Mouse (Mus musculus): ENCODE measurements around the gene Fhl1. TPM values are rescaled to one million over a fixed set of nuclear protein-coding genes. Genes with fewer than 3 reads are reported as not detected.

Gene Fhl1
- polyA plus RNA-seq, 1 experiment from 2014 or later, result 139 TPM

DNA sequence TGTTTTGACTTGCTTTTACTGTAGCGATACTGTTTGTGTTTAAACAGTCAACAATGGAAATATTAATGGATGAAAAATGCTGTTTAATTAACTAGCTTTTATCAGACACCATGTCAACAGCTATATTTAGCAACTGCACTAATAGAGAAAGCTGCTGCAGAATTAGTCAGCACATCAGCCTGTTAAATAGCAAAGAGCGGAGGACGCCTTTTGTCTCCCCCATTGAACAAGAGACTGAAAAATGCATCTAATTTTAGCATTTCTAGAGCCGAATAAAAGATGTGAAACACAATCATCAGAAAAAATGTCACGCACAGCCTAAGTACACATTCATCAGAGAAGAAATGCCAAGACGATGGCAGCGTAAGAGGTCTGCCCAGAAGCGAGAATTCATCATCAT is 9.0 kb upstream of the Fhl1 start:
- no peak overlapping the region for H3K4me2 ChIP-seq
- ATAC-seq (ENCODE audit: low read depth), result no peak
- H3K27ac ChIP-seq (replicated peaks), result no peak overlapping the region
- H3K4me1 ChIP-seq (replicated peaks), result no peaks in the 10 kb centered on the region
- H3K27me3 ChIP-seq, result no peaks in the 10 kb centered on the region
- H3K9me3 ChIP-seq, result no peaks in the 10 kb centered on the region
- no peak overlapping the region for H3K4me3 ChIP-seq
- no peak overlapping the region for H3K9ac ChIP-seq
- 71% methylated on average over 8 of the region's 8 CpGs for WGBS
- no peaks in the 10 kb centered on the region for H3K36me3 ChIP-seq

DNA sequence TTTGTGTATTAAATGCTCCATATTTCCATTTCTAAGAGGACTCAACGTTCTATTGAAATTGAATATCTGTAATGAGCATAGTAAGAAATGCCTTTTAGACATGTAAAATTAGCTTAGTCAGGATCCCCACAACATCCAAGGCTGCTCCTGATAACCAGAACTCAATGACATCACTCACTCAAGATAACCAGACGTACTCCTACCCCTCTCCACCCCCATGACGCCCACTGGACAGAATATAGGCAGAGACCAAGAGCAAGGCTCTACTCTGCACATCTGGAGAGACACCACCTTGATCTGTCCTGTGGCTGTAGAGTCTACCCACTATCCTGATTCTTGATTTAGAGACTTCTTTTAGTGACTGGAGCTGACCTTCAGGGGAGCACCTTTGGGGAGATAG is 3.1 kb upstream of the Fhl1 start:
- no peak overlapping the region for H3K9ac ChIP-seq
- H3K9me3 ChIP-seq, result no peaks in the 10 kb centered on the region
- H3K27ac ChIP-seq (replicated peaks), result no peak overlapping the region
- no peak for ATAC-seq (ENCODE audit: low read depth)
- H3K4me2 ChIP-seq, result no peak overlapping the region
- no peaks in the 10 kb centered on the region for H3K27me3 ChIP-seq
- WGBS, result 82% methylated on average over 3 of the region's 3 CpGs
- H3K36me3 ChIP-seq, result no peaks in the 10 kb centered on the region
- H3K4me3 ChIP-seq, result no peak overlapping the region
- H3K4me1 ChIP-seq (replicated peaks), result 0 out of 2 replicates have a peak, but pooled peaks cover 5% of the 10 kb centered on the region

DNA sequence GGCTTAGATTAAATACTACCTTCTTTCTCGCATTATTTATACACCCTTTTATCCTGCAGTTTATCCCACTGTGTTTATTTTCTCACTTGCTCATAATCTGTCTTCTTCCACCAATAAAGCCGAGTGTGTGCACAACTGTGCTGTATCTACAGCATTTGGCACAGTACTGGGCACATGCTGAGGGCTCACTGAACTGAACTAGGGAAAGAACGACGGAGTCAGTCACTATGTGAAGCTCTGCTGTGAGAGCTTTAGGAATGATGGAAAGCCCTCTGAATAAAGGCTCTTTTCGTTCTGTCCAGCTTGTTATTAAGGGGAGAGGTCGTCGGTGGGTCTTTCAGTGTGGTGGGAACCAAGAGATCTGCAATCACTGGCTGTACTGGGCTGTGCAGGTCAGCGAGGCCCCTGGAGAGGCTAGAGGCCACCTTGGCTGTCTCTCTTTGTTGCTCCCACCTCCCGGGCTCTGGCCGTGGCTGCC is 720 bp upstream of the Fhl1 start:
- Histone ChIP-seq H3K27ac (replicated peaks) (peak overlapping the region; percentile 86), H3K4me1 (replicated peaks) (0 out of 2 replicates have a peak, but pooled peaks cover 5% of the 10 kb centered on the region), H3K4me2 (peak overlapping the region; percentile 57), H3K36me3 (no peaks in the 10 kb centered on the region), H3K9ac (peak overlapping the region; percentile 80), H3K9me3 (no peaks in the 10 kb centered on the region), H3K4me3 (peak overlapping the region; percentile 57), H3K27me3 (no peaks in the 10 kb centered on the region)
- peak; percentile 58 for ATAC-seq (ENCODE audit: low read depth)
- WGBS, result 15% methylated on average over 10 of the region's 10 CpGs

DNA sequence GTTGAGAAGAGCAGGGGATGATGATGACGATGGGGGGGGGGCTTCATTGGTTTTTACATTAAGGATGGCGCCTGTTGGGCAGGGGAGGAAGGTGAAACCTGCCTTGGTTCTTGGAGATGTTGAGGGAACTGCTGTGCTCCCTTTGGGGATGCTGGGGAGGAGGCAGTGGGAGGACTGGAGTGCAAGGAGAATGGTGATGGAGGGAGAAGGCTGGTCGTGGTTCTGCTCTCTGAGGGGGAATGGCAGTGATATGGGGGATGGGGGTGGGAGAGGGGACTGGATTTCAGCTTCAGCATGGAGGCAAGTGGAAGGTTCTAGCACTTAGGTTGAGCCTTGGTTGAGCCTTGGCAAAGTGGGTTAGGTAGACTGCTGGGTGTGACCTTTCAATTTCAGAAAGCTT is 814 bp downstream of the Fhl1 start:
- no peaks in the 10 kb centered on the region for H3K36me3 ChIP-seq
- H3K9ac ChIP-seq, result peak overlapping the region; percentile 80
- no peaks in the 10 kb centered on the region for H3K27me3 ChIP-seq
- WGBS, result 16% methylated on average over 3 of the region's 3 CpGs
- ATAC-seq (ENCODE audit: low read depth), result no peak
- H3K4me3 ChIP-seq, result peak overlapping the region; percentile 57
- H3K4me2 ChIP-seq, result peak overlapping the region; percentile 57
- H3K4me1 ChIP-seq (replicated peaks), result 0 out of 2 replicates have a peak, but pooled peaks cover 5% of the 10 kb centered on the region
- H3K27ac ChIP-seq (replicated peaks), result peak overlapping the region; percentile 86; the same call in 1 of the 2 replicates
- H3K9me3 ChIP-seq, result no peaks in the 10 kb centered on the region

DNA sequence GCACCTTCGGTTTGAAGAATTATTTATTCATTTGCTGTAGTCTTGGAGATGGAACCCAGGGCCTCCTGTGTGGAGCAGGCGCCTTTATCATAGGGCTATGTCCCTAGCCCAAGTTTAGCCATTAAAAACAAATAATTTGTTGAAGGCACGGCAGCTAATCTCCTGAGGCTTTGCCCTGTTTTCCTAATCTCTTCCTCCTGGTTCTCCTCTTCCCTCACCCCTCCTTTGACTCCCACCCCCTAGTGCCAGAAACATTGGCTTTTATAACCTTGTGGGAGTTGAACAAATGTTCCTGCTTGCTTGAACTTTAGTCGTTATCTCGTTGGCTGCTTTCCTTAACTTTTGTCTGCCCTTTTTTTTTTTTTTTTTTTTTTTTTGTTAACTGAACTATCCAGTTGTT is 2.8 kb downstream of the Fhl1 start:
- WGBS, result 17% methylated on average over 5 of the region's 5 CpGs
- H3K36me3 ChIP-seq, result no peaks in the 10 kb centered on the region
- no peak overlapping the region for H3K4me3 ChIP-seq
- no peak overlapping the region for H3K9ac ChIP-seq
- no peaks in the 10 kb centered on the region for H3K9me3 ChIP-seq
- no peak for ATAC-seq (ENCODE audit: low read depth)
- 0 out of 2 replicates have a peak, but pooled peaks cover 5% of the 10 kb centered on the region for H3K4me1 ChIP-seq (replicated peaks)
- H3K4me2 ChIP-seq, result peak overlapping the region; percentile 22; the same call in 1 of the 2 replicates
- H3K27me3 ChIP-seq, result no peaks in the 10 kb centered on the region
- no peak overlapping the region for H3K27ac ChIP-seq (replicated peaks)

DNA sequence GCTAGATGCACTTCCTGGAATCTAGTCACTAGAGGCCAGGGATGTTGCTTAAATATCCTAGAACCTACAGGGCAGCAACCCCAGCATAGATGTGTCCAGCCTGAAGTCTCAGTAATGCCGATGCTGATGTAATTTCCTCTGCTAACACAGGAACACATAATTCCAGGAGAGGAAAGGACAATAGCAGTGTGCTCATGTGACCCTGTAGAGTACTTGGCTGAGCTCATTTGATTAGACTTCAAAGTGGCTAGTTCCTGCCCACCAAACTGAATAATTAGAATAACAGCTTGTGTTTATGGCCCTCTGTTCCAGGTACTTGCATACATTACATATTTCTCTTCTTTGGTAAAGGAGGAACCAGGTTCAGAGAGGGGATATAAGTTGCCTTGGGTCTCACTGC is 4.6 kb downstream of the Fhl1 start:
- H3K27ac ChIP-seq (replicated peaks), result no peak overlapping the region
- 18% methylated on average over 1 of the region's 1 CpGs for WGBS
- H3K4me2 ChIP-seq, result no peak overlapping the region
- H3K36me3 ChIP-seq, result no peaks in the 10 kb centered on the region
- no peak overlapping the region for H3K4me3 ChIP-seq
- H3K27me3 ChIP-seq, result no peaks in the 10 kb centered on the region
- H3K9me3 ChIP-seq, result no peaks in the 10 kb centered on the region
- no peak for ATAC-seq (ENCODE audit: low read depth)
- no peaks in the 10 kb centered on the region for H3K4me1 ChIP-seq (replicated peaks)
- H3K9ac ChIP-seq, result no peak overlapping the region

DNA sequence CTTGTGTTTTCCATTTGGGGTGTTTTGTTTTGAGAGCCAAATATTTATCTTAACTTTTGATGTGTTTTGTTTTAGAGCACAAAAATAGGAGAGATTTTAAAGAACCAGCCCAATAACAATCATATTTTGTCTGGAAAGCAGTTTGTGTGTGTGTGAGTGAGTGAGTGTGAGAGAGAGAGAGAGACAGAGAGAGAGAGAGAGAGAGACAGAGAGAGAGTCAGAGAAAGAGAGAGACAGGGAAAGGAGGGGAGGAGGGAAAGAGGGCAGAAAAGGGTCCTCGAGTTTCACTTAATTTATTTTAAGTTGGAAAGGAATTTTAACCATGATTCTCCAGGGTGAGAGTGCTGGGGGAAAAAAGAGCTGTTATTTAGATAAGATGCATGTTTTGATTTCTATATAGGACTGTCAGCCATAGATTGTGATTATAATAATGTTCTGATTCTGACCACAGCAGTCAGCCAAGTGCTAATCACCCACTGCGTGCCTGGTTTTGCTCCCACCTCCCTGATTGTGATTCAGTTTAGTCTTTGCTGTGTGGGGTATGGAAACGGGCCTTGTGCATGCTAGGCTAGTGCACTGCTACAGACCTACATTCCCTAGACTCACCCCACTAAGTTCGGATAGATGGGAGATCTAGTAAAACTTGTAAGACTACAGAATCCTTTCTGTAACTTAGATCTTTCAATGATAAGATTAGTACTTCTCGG is 6.4 kb downstream of the Fhl1 start:
- Histone ChIP-seq H3K9ac (no peak overlapping the region), H3K9me3 (no peaks in the 10 kb centered on the region), H3K4me2 (no peak overlapping the region), H3K27ac (replicated peaks) (no peak overlapping the region), H3K27me3 (no peaks in the 10 kb centered on the region), H3K4me1 (replicated peaks) (0 out of 2 replicates have a peak, but pooled peaks cover 4% of the 10 kb centered on the region), H3K36me3 (no peaks in the 10 kb centered on the region), H3K4me3 (no peak overlapping the region)
- 76% methylated on average over 5 of the region's 5 CpGs for WGBS
- no peak for ATAC-seq (ENCODE audit: low read depth)

DNA sequence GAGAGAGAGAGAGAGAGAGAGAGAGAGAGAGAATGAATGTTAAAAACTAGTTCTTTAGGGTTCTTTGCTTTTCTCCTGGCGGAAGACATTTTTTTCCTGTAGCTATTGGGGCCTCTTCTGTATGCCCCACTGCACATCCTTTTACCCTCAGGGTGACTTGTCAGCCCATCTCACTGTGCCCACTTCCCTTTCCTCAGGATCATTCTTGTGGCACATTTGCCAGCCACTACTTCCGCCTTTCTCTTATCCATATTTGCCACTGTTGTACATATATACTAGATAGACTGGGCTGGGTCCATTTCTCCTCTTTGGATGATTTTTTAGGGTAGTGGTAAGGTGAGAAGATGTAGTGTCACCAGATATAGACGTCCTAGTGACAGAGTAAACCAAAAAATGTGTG is 9.8 kb downstream of the Fhl1 start:
- Histone ChIP-seq H3K9me3 (no peaks in the 10 kb centered on the region), H3K27me3 (no peaks in the 10 kb centered on the region), H3K4me2 (no peak overlapping the region), H3K4me3 (no peak overlapping the region), H3K9ac (no peak overlapping the region), H3K36me3 (no peaks in the 10 kb centered on the region), H3K4me1 (replicated peaks) (0 out of 2 replicates have a peak, but pooled peaks cover 4% of the 10 kb centered on the region), H3K27ac (replicated peaks) (no peak overlapping the region)
- ATAC-seq (ENCODE audit: low read depth), result no peak
- 76% methylated on average over 3 of the region's 3 CpGs for WGBS

DNA sequence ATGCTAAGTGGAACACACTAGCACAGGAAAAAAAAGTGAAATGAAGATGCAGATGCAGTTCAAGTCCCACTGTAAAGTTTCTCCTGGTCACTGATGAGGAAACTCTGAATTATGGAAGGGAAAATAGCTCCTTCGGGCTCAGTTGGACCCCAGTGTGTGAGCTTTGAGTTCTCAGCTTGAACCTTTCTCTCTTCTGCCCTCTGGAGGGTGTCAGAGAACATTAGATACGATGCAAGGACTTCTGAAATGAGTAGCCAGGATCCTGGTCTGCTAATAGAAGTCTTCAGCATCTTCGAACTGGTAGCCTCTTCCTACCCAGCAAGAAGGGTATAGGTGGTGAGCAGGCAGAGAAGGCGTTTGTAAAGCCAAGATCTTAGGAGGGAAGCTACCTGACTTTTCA is 19.9 kb downstream of the Fhl1 start:
- Histone ChIP-seq H3K9ac (no peak overlapping the region), H3K27ac (replicated peaks) (no peak overlapping the region), H3K27me3 (no peaks in the 10 kb centered on the region), H3K9me3 (no peaks in the 10 kb centered on the region), H3K4me2 (no peak overlapping the region), H3K4me3 (no peak overlapping the region), H3K36me3 (no peaks in the 10 kb centered on the region), H3K4me1 (replicated peaks) (no peaks in the 10 kb centered on the region)
- ATAC-seq (ENCODE audit: low read depth), result no peak
- 60% methylated on average over 4 of the region's 4 CpGs for WGBS

DNA sequence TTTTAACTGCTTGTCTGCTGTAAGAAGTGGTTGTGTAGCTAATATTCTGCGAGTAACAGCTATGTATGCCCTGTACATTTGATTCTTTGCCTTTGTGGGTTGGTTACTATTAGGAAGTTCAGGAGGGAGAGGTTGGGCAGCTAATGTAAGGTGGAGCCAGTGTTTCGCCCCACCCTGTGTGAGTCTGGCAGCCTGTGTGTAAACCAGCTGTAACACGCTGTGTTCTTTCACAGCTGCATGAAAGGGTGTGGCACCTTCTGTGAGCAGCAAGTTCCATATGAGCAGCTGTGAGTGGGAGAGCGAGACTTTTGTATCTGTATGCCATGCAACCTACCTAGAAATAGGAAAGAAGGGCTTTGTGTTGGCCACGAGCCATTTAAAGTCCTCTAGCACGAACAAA is 20.6 kb downstream of the Fhl1 start:
- no peak overlapping the region for H3K4me3 ChIP-seq

DNA sequence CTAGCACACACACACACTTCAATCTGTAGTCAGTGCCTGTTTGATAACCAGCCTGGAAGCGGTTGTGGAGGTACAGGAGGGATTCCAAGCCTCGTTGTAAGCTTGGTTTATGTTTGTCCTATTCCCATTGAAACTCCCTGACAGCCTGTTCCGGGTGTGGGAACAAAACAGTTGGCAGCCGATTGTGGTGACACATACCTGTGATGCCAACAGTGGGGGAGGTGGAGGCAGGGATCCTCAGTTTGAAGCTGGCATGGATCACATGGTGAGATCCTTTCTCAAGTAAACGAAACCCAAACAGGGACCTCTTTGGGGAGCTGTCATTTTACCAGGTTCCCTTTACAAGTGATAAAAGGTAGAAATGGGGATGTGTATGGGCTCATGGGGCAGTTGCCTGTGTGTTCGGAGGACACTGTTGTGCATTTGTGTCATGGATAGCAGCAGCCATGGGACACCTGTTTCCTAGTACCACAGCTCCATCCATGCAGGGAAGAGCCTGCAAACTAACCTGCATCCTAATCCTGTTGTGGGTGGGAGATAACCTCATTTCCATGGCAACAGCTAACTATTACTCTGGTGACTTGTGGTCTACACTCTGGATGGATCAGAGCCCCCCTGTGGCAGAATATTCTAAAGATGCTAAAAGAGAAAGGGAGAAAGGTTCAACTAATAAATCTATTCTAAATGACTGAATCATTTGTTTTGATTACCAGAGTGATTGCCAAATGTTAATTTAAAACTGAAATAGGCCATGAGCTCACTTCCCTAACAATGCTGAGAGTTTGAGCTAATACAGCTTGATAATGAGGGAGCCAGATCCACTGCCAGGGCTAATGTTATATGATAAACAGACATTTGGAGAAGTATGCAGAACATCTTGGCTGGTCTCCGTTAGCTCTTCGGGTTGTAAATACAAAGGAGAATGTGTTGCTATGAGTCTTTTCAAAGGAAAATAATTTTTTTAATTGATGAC is 22.0 kb downstream of the Fhl1 start:
- no peaks in the 10 kb centered on the region for H3K9me3 ChIP-seq
- no peaks in the 10 kb centered on the region for H3K4me1 ChIP-seq (replicated peaks)
- H3K9ac ChIP-seq, result no peak overlapping the region
- no peak for ATAC-seq (ENCODE audit: low read depth)
- H3K4me2 ChIP-seq, result no peak overlapping the region
- no peaks in the 10 kb centered on the region for H3K27me3 ChIP-seq
- H3K36me3 ChIP-seq, result no peaks in the 10 kb centered on the region
- no peak overlapping the region for H3K4me3 ChIP-seq
- 79% methylated on average over 8 of the region's 8 CpGs for WGBS
- no peak overlapping the region for H3K27ac ChIP-seq (replicated peaks)

More for the DNA sequence above, 20.6 kb downstream of the Fhl1 start:
- Histone ChIP-seq H3K4me1 (replicated peaks) (no peaks in the 10 kb centered on the region), H3K4me2 (no peak overlapping the region), H3K36me3 (no peaks in the 10 kb centered on the region), H3K27me3 (no peaks in the 10 kb centered on the region), H3K27ac (replicated peaks) (no peak overlapping the region), H3K9me3 (no peaks in the 10 kb centered on the region), H3K9ac (no peak overlapping the region)
- WGBS, result 79% methylated on average over 6 of the region's 6 CpGs
- no peak for ATAC-seq (ENCODE audit: low read depth)

DNA sequence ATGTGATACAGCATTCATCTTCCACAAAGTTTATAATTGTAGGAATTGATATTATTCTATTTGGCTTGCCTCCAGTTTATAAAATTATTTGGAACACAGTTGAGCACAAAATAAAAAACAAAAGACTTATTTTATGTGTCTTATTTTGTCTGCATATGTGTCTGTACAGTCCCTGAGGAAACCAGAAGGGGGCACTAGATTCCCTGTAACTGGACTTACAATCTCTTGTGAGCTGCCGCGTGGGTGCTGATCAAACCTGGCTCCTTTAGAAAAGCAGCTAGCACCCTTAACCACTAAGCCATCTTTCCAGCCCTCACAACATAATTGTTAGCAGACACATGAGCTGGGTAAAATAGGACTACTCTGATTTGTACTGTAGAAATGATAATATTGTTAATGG is 24.1 kb downstream of the Fhl1 start:
- ATAC-seq (ENCODE audit: low read depth), result no peak
- Histone ChIP-seq H3K4me1 (replicated peaks) (no peaks in the 10 kb centered on the region), H3K4me2 (no peak overlapping the region), H3K4me3 (no peak overlapping the region), H3K27ac (replicated peaks) (no peak overlapping the region), H3K27me3 (no peaks in the 10 kb centered on the region), H3K36me3 (no peaks in the 10 kb centered on the region), H3K9me3 (no peaks in the 10 kb centered on the region), H3K9ac (no peak overlapping the region)
- 46% methylated on average over 2 of the region's 2 CpGs for WGBS
